Mouse (Mus musculus): ENCODE results near the gene Golga3.

DNA sequence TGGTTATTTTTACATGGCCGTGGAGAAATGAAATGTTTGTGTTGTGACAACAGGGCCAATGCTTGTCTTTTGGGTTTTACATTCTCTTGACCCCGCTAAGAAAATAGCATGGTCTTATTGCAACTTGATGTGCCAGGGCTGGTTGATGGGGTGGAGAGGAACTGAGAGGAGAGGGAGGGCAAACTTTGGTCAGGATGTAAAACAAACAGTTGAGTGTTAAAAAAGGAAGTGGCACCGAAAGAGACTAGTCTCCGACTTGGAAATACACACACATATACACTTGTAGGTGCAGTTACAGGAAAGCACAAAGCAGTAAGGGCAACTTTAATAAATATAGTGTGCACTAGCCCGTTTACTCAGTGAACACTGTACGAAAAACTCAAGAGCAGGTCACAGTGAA lies 55.8 kb downstream of the Golga3 start:
- TF ChIP-seq POLR2A (IDR thresholded peaks at IDR 0.05; ENCODE audit: borderline replicate concordance, insufficient read depth, low read length): no peak
- no peak for TF ChIP-seq CTCF (IDR thresholded peaks at IDR 0.05; ENCODE audit: borderline replicate concordance, insufficient read depth, low read depth, low read length)

All from cerebellum, adult 2 months (tissue).